Mouse (Mus musculus): ENCODE data around the gene Arhgef17. TPM values are rescaled to one million over a fixed set of nuclear protein-coding genes. Genes with fewer than 3 reads are reported as not detected.
"Not testable (repeated sequence)": the region's sequence is repeated elsewhere in the genome, so short reads cannot be mapped to it uniquely, and the experiment has no call there.

Gene Arhgef17
- total RNA-seq, 2 experiments from 2014 or later = 81.3 to 91.6 TPM

DNA sequence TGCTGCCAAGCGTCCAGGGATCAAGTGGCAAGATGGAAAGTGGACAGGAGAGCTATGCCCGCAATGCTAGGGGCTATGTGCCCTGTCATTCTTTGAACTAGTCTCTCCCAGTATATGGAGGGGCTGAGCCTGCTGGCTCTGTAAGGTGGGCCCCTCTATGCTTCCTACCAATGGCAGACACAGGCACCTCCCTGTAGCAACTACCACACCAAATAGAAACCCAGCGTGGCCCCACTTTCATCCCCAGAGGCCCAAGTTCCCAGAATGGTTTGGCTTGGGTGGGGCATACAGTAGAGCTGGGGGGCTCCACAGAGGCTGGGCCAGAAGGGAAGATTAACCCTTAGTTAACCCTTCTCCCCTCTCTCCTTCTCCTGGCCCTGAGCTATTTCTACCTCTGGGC, 71.5 kb downstream of the Arhgef17 start:
- intact Hi-C loops (cut with DNase I) = loop anchor here (10.0 kb wide), 2 partner anchors 176 to 336 kb away; no protein-coding TSS in a partner anchor
- DNase-seq (ENCODE audit: low spot score in 2 of 2) = no peak

DNA sequence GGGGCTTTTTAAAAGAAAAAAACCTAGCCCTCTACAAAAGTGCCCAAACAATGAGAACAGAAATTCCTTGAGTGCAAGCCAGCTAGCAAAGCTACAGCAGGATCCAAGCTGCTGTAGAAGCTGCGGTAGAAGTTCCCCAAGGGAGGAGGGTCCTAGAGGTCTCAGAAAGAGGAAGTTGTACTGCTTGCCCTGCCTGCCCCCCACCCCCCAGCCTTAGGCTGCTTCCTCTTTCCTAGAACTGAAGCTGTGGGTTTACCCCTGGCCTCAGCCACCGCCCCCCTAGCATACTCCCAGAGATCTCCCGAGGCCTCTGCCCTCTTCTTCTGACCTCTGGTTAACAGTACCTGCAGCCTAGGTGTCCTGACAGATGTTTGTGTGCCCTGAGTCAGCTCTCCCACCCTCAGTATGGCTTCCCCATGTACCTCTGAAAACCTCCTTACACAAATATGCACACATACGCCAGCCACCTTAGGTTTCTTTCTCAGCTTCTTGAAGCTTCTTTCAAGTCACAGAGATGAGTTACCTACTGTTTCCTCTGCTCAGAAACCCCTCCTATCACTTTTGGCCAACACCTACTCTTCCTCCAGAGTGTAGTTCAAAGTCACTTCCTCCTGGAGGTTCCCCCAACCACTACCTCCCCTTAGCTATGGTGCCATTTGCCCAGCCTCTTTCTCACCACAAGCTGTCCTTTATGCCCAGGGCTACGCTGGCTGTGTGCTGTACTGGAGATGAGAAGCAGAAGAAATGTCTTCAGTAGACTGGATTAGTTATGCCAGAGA, 75.9 kb downstream of the Arhgef17 start:
- intact Hi-C loops (cut with DNase I) = no loop called here
- DNase-seq (ENCODE audit: low spot score in 2 of 2) = peak in 1 of 2 experiments; percentile 52

DNA sequence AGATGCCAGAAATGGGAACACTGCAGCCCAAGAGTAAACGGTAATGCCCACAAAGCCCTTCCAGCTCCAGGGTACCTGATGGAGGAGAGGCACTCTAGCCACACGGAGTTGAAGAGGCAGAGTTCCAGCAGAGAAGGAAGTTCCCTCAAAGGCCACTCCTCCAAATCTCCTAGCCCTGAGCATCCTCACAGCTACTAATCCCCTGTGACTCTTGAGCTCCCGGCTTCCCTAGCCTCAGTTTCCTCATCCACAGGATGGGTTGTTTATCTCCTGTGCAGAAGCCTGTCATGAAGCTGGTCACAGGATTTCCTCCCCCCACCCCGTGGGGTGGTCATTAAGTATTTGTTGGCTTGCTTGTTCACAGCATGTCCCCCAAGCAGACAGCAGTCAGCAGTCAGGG, 76.6 kb downstream of the Arhgef17 start:
- no peak for DNase-seq (ENCODE audit: low spot score in 2 of 2)
- intact Hi-C loops (cut with DNase I) = no loop called here

DNA sequence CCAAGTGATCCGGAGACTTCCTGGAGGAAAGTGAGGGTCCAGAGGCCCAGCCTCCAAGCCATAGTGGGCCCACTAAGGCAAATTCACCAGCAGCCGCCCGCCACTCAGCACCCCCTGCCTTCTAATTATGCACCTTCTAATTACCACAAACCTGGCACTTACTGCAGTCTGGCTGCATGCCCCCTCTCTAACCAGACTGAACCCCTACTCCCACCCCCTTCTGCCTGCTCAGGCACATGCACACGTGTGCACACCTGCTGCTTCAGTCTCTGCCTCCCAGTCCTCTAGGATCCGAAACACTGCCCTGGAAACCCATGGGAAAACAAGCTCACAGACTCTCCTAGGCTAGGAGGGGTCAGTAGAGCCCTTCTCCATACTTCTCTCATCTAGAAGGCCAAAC, 77.0 kb downstream of the Arhgef17 start:
- intact Hi-C loops (cut with DNase I) = no loop called here
- no peak for DNase-seq (ENCODE audit: low spot score in 2 of 2)

DNA sequence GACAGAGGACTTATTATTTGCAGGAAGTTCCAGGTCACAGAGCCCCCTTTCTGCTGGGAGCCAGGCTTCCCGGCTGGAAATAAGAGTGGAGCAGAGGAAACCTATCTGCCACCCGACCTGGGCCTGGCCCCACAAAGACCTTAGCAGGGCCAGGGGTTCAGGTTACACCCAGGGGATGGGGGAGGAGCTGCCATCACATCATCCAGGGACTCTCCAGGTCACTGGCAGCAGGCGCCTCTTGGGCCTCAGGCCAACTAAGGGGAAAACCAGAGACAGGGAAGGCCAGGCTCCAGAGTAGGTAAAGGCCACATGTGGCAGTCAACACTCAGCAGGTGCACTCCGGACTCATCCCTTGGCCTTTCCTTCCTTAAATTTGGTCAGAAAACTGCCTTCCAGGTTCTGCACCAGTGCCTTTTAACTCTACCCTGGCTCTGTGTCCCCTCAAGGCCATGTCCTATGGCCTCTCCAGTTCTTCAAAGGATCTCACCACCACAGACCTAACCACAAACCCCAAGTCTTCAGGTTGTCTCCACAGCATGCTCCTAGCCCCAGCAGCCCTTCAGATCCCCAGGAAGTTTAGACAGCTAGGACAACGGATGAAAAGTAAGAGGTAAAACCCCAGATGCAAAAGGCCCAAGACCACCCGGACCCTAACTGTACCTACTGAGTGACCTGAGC, 77.6 kb downstream of the Arhgef17 start:
- intact Hi-C loops (cut with DNase I) = no loop called here
- DNase-seq (ENCODE audit: low spot score in 2 of 2) = no peak

DNA sequence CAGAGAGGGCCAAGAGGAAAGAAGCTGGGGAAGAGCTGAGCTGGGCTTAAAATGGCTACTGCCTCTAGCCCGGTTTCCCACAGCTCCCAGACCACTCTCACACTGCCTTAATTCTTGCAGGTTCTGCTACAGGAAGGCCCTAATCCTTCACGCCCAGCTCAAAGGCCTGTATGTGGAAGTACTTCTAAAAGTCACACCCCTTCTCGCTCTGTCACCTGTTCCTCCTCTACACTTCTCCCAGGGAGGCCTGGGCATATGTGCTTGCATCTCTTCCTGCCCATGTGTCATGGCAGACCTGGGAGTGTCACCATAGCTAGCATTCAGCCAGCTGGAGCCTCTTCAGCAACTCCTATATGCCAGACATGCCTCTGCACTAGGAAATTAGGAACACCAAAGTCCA, 78.5 kb downstream of the Arhgef17 start:
- intact Hi-C loops (cut with DNase I) = no loop called here
- no peak for DNase-seq (ENCODE audit: low spot score in 2 of 2)

DNA sequence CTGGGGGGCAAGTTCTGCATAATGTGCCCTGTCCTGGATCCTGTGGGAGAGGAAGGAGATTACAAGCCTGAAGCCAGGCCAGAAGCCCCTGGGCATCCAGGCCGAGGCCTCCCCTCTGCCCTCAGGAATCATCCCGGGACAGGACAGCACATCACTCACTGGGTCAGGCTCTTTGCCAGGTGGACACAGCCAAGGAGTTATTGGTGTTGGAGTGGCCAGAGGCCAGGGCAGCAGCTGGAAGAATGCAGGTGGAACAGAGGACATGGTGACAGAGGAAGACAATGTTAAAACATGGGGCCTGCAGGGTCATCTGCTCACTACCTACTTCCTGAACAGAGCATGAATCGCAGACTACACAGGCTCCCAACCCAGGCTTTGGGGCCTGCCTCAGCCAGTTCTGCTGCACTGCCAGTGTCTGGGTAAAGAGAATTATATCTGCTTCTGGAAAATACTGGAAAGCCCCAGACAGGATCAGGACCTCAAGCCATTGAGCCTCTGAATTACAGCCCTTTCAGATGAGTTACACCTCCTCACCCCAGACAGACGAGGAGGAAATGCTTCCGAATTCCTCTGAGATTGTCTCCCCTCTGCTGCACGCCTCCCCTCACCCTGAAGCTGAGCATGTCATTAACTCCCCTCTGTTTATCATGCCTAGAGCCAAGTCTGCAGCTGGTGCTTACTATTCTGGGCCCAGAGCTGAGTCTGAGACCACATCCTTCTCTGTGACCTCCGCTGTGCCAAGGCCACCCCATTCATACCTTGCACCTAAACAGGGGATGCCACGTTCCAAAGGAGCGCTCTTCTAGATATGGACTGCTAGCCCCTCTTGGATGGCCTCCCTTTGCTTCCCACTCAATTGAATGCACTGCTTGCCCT, 80.2 kb downstream of the Arhgef17 start:
- intact Hi-C loops (cut with DNase I) = no loop called here
- no peak for DNase-seq (ENCODE audit: low spot score in 2 of 2)

DNA sequence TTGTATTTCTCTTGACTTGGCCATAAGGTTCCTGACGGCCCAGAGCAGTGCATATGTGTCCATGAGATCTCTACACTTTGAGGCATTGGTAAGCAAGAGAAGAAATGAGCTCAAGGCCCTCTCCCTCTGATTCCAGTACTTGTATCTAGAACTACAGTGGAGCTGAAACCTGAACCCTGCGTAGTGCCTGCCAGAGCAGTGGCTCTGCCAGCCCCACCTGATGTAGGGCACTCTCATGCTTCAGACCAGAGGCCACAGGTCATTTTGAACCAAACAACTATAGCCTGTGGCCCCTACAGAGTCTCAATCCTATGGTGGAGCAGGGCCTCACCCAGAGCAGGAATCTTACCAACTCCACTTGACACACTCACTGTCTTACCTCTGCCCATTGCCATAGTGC, 82.4 kb downstream of the Arhgef17 start:
- DNase-seq (ENCODE audit: low spot score in 2 of 2) = no peak
- intact Hi-C loops (cut with DNase I) = no loop called here

DNA sequence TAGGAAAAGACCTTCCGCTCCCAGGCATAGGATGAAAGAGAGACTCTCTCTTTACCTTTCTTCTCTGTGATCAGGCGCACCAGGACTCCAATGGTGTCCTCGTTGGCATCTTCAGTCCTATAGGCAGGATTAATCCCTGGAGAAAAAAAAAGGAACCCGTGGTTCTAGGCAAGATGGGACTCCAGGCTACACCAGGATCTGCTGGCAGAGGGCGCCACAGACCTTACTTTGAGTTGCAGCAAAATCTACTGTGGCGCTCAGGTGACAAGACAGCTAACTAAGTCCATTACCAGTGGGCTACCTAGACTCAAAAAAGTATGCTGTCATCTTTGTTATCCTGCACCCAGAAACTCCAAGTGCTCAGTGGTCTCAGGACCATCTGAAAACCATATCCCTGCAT, 83.2 kb downstream of the Arhgef17 start:
- intact Hi-C loops (cut with DNase I) = no loop called here
- peak; percentile 85 to 95 for DNase-seq (ENCODE audit: low spot score in 2 of 2)

DNA sequence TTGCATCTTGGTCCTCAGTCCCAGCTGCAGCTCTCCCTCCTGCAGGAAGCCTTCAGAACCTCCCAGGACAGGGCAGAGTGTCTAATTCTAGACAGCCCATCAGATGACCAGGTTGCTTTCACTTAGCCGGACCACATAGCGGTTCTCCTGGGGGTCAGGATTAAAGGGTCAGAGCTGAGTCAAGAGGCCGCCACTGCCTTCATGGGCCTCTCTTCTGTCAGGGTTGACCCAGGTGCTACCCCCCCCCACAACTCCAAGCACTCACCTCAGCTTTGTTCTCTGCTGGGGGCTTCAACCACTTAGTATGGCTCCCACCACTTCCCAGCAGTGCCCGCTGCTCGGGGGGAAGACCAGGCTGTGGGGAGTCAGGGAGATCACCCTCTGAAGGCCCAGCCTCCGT, 84.8 kb downstream of the Arhgef17 start:
- intact Hi-C loops (cut with DNase I) = no loop called here
- DNase-seq (ENCODE audit: low spot score in 2 of 2) = no peak

DNA sequence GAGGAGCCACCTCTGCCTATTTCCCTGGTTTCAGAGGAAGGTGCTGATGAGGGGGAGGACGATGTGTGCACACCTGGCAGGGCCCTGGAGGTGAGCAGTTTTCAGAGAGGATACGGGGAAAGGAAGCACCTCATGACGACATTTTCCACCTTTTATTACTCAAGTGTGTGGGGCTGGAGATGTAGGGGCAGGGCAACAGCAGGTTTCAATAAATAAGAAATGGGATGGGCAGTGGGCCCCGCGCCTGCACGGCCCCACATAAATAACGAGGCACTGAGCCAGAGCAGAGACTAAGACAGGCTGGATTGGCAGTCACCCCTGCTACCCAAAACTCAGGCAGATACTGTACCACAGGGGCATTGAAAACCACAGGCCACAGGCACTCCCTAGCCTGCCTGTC, 85.9 kb downstream of the Arhgef17 start:
- DNase-seq (ENCODE audit: low spot score in 2 of 2); intact Hi-C loops (cut with DNase I): not testable (repeated sequence)

DNA sequence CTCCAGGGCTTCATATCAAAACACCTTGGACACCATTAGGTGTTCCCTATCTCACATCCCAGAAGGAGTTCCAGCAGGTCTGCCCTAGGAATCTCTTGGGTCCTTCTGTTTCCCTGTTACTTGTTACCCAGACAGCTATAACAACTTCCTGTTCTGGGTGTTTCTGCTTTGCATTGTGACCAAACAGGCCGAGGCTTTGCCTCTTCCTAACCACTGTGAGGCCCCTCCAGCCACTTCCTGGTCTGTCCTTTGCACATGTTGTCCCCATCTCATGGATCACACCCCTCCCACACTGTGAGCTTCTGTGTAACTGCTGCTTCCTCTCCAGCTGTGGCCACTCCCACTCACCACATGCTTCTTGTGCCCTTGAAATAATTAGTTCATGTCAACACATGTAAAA, 86.5 kb downstream of the Arhgef17 start:
- peak; percentile 55 to 87 for DNase-seq (ENCODE audit: low spot score in 2 of 2)

DNA sequence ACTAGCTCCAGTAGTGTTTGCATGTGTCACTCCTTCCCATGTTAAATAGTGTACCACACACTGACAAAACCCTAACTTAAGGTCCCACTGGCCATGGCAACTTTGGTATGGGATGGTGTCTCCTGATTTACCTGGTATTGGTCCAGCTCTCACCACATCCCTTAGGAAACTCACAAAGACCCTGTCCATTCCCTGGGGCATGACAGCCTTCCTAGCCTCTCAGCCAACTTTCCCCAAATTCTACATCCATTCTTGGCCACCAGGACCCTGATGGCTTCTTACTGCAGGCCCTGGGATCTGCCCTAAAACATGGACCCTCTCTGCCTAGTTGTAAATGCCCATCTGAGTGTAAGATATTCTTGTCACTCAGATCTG, 86.9 kb downstream of the Arhgef17 start:
- intact Hi-C loops (cut with DNase I) = no loop called here
- DNase-seq (ENCODE audit: low spot score in 2 of 2) = no peak

More for the DNA sequence above, 86.5 kb downstream of the Arhgef17 start:
- intact Hi-C loops (cut with DNase I) = no loop called here

DNA sequence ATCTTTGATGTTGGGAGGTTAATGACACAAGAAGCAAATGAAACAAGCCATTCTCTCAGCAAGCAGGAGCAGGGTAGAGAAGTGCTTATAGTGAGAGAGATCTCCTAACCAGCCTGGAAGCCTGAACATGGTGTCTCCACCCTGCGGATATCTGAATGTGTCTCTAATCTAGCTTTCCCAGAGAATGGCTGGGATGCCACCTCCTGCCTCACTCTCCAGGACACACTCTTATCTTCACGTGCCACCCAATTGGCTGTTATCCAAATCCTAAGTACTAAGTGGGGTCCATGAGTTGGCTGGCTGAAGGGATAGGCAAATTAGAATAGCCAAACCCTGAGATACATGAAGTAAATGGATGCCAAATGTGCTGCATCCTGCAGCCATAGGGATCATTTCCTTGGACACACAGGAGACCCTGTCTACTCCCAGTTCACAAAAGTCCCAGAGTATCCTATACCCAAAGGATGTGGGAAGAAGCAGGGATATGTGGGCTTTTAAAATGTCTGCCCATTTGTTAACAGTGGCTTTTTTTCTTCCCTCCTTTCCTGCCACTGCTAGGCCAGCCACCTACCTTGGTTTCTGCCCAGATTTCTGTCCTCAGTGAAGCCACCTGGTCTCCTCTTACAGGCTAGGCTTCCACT, 87.4 kb downstream of the Arhgef17 start:
- intact Hi-C loops (cut with DNase I) = no loop called here
- DNase-seq (ENCODE audit: low spot score in 2 of 2) = no peak

DNA sequence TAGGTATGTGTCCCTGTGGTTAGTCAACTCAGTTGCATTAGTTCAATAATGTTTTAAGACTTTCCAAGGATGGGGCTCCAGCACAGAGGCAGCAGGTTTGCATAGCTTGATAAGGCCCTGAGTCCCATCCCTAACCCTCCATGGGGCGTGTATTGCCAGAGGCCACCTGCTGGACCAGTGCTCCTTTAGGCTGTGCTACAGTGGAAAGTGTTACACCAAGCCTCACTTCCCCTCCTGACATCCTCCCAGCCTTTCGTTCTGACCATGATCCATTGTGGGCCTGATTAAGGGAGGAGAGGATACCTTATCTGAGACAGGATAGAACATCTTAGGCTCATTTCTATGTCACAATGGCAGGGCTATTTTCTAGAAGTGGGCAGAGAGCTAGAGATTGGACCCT, 88.0 kb downstream of the Arhgef17 start:
- intact Hi-C loops (cut with DNase I) = no loop called here
- DNase-seq (ENCODE audit: low spot score in 2 of 2) = no peak

DNA sequence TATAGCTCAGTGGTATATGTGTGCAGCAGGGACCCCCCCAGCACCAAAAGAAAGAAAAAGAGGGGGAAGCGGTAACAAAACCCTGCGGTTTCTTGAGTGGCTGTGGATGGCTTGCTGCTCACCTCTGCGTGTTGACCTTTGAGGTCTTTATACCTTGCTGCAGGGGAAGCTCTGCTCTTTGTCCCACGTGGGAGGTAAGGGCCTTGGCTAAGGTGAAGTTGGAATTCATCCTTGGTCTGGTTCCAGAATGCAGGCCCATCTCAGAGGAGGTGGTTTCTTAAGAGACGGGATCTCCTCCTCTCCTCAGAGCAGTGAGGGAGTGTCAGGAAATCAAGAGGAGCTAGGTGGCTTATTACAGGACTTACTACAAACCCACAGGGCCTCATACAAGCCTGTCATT, 89.7 kb downstream of the Arhgef17 start:
- no peak for DNase-seq (ENCODE audit: low spot score in 2 of 2)
- intact Hi-C loops (cut with DNase I) = no loop called here

DNA sequence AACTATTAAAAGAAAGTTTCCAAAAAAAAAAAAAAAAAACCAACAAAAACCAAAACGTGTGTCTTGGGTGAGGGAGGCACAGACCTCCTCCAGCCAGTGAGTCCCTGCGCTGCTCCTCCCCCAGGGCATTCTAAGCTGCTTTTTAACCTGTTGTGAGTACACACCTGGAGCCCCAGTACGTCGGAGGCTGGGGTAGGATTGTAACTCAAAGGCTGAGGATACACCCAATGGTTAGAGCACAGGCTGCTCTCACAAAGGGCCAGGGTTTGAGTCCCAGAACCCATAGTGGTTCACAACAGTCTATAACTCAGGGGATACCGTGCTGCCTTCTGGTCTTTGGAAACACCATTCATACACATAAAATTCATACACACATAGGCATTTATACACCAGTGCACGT, 90.3 kb downstream of the Arhgef17 start:
- intact Hi-C loops (cut with DNase I) = no loop called here
- DNase-seq (ENCODE audit: low spot score in 2 of 2) = no peak

DNA sequence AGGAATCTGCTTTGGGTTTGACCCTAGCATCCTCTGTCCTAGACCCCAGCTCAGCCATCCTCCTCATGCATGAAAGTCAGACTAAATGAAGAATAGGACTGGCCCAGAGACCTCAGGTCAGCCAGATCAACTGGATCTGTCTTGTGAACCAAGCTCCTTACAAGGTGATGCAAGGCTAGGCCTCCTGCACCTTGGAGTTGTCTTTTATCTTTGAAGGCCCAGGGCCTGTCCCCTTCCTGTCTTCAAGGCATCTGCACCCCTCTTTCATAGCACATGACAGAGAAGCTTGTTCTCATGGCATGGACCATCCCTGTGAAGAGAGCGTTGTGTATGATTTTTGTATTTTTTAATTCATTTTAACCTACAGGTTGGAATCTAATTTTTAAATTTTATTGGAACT, 91.0 kb downstream of the Arhgef17 start:
- intact Hi-C loops (cut with DNase I) = no loop called here
- DNase-seq (ENCODE audit: low spot score in 2 of 2) = no peak

DNA sequence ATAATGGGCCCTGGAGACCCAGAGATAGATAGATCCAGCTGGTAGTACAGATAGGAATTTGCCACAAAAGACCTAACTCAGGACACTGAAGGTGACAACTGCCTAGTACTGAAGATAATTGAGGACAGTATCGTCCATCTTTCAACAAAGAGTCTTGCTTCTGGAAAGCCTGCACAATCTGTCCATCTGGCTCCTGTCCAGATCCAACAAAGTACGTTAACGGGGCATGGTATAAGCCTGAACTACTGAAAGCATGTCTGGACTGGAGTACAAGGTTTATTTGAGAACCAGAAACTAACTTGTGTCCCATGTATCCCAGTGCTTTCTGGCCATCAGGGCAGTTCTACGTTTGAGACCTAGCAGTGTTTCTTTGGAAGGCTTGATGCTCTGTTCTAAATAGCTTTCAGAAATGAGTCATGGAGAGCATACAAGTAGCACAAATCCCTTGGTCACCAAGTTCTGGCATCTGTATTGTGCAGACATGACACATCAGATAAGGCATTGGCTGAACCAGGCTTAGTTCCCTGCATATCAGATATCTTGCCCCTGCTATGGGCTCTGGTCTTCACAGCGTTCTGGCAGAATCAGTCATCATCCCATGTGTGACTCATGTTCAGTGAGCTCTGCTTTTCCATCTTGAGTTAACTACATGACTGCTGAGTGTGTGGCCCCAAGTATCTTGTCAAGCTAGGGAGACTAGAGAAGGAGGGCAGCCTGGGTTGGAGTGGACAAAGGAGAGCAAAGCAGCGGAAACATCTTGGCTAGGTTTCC, 92.1 kb downstream of the Arhgef17 start:
- peak in 1 of 2 experiments; percentile 60 for DNase-seq (ENCODE audit: low spot score in 2 of 2)
- intact Hi-C loops (cut with DNase I) = no loop called here
